Mouse (Mus musculus) T-helper 1 cell (primary cell): Measurements from ENCODE around the gene Mpped2.

Source experiments
- in situ Hi-C: fragments of 300-600 bp; cut with MboI, MseI; formaldehyde crosslinking; loops from one replicate; pipeline ENCODE4 v1.15.1; 2025; ENCODE audit warnings: high pct_unique_total_duplicates

The Mpped2 gene

GRCm38 (mm10) chr2:106696372-106696771 lies 3.3 kb downstream of the Mpped2 start:
- in situ Hi-C loops = no loop called here

- in situ Hi-C loops = no loop called here
Observed at GRCm38 (mm10) chr2:106705664-106706063, 12.6 kb downstream of the Mpped2 start.

DNA sequence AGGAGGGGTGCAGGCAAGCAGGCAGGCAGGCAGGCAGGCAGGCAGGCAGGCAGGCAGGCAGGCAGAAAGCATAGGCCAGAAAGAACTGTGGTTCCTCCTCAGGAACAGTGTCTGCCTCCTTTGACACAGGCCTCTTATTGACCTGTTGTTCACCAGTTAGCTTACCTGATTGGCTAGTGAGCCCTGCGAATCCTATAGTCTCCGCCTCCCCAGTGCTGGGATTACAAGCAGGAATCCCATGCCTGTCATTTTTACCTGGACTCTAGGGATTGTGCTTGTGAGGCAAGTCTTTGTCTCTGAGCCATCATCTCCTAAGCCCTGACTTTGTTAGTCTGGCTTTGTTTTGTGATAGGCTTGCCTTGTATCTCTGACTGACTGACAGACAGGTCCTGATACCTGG lies 14.1 kb downstream of the Mpped2 start:
- in situ Hi-C loops = no loop called here

GRCm38 (mm10) chr2:106710862-106711477 lies 17.9 kb downstream of the Mpped2 start:
- in situ Hi-C loops = no loop called here

DNA sequence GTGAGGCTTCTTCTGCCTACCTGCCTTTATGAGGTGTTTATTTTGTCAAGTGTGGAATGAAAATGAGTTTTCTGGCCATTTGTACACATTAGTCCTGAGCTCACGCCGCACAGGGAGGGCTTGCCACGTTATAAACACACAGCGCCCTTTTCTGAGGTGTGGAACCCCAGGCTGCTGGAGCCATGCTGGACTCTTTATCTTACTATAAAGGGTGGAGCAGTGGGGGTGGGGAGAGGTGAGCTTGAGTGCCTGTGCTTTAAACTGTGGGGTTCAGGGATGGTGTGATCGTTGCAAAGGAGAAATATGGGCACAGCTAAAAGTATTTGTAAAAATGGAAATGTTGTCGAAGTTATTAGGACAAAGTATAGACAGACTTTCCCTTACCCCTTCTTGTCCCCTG lies 18.4 kb downstream of the Mpped2 start:
- in situ Hi-C loops = no loop called here

DNA sequence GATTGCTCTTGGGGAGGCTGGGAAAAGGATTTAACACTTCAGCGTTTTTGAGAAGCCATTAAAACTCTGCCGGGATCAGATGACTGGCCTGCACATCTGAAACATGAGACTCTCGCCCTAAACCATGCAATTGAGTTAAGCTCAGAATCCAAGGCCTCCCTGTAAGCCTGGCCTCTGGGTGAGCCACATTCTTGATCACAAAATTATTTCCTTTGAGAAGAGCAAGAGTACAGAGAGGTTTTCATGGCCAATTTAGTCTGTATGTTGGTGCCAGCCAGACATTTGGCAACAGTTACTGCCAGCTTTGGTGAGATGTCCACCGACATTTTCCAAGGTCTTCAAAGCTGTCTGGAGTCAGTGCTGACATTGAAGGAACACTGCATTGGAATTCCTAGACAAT lies 20.1 kb downstream of the Mpped2 start:
- in situ Hi-C loops = no loop called here

DNA sequence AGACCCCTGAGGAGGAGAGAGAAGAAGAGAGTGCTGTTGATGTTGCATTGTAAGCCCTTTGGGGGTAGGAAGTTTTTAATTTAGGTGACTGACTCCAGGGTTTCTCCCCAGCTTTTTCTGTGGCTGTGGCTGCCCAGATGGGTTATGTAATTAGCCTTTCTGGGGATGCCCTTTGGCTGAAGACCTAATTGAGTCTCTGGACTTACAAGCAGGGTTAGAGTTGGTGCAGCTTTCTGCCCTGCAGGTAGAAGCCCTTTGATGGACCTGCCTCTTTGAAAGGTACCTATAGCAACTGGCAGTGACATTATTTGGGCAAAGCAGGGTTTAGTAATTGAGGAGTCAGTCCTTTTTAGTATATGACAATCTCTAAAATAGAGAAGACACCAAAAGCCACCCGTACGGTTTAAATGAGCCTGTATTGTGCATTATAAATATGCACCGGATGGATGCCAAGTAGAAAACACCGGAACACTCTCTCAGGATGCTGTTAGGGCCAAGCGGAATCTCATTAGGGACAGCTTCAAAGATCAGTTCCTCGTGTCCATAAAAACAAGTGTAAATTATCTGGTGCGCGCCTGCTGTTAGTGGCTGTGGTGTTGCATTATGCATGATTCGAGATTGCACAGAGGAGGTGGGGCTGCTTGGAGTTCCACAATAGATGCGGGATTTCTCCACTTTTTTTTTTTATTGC lies 22.8 kb downstream of the Mpped2 start:
- in situ Hi-C loops = no loop called here

DNA sequence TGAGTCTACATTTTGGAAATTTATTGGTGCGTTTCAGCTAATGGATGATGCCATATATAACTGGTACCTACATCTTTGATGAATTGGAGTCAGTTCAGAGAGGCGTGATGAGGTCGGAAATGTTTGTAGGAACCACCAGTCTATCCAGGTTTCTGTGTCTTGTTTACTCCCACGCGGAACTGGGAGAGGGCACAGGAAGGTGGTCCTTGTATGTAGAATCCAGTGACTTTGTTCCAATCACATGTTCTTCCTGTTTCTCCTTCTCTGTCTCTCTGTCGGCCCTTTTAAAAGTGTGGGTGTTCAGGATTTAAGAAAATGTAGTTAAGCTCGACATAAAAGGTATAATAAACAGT lies 23.3 kb downstream of the Mpped2 start:
- in situ Hi-C loops = no loop called here

GRCm38 (mm10) chr2:106718888-106719287 lies 25.8 kb downstream of the Mpped2 start:
- in situ Hi-C loops = no loop called here

DNA sequence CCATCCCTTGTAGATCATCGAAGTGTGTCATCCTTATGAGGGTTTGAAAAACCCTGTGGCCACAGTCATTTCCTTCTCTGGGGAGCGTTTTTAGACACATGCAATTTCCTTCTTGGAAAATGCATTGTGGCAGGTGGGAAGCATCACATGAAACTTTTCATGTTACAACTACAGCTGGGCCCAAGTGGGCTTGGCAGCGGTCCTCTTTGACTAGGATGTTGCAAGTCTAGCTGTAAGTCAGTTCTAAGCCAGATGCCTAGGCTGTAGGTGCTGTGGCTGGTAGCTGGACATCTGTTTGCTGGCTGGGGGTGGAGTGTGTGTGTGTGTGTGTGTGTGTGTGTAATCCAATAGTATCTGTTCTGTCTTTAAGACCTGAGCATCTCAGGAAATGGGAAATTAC lies 26.4 kb downstream of the Mpped2 start:
- in situ Hi-C loops = no loop called here

GRCm38 (mm10) chr2:106720644-106721043 lies 27.6 kb downstream of the Mpped2 start:
- in situ Hi-C loops = no loop called here

DNA sequence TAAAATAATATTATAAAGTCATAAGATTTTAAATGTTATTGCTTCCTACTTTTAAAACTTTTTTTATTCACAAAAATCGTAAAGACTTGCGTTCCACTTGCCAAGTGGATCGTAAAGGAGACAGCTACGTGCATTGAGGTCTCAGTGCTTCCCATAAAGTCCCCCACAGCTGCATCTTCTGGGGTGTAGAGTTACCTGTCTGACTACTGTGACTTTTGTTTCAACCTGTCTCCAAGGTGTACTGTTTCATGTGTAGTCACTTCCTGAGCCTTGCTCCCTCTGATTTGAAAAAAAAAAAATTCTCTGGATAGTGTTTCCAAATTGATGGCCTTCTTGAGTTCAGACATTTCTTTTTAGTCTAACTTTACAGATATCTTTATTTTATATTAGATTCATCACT lies 29.0 kb downstream of the Mpped2 start:
- in situ Hi-C loops = no loop called here

DNA sequence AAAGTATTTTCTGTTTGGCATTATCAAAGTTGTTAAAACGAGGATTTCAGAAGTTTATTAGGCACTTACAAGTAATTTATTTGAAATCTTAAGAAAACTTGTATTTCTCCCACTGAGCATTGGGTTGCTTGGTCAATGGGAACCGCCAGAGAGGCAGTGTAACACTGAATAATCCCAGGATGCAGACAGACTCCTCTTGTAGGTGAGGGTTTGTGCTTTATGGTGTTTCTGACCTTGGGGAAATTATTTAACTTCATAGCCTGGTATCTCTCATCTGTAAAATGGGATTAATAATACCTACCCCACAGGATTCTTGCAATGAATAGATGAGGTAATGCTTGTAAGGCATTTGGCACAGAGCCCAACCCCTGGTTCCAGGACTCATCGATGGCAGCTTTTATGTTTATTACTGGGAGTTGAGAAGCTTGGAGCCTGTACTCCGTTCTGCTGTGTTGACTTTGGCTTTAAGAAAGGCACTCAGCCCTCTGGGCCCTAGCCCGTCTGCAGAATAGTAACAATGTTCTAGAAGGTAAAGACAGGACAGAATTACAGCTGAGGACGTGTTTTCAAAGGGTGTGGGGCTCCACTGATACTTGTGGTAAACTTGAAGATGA lies 37.0 kb downstream of the Mpped2 start:
- in situ Hi-C loops = no loop called here

DNA sequence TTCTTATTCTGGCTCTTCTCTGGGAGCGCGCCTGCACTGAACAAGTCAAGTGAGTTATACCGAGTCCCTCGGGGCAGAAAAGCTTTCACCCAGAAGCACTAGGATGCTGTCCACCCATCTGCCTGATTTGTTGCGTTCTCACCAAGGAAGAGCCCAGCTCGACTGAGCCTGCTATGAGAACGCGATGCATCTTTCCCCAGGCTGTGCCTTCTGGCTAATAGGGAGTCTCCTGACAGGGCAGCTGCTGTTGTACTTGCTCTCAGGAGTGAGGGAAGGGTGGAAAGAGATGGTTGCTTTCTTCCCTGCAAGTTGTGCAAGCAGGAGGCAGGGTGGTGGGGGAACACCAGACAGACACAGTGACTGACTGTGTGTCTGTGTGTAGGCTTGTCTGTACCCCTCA lies 37.5 kb downstream of the Mpped2 start:
- in situ Hi-C loops = no loop called here

DNA sequence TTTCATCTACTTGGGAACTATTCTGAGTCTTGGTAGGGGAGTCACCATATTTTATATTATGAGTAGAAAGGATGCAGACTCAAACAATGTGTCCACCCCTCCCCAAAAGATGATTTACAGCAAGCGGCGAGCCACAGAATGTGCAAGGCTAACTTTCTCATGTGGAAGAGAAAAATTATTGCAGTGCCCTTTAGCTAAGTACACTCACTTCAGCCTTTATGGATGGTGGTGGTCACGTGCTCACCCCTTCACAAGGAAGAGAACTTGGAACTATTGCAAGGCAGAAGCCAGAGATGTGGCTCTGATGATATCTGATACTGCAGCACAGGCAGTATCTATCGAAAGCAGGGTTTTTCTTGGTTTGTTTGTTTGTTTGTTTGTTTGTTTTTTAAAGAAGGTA lies 38.4 kb downstream of the Mpped2 start:
- in situ Hi-C loops = no loop called here

- in situ Hi-C loops = no loop called here
Observed at GRCm38 (mm10) chr2:106732171-106732570, 39.1 kb downstream of the Mpped2 start.

DNA sequence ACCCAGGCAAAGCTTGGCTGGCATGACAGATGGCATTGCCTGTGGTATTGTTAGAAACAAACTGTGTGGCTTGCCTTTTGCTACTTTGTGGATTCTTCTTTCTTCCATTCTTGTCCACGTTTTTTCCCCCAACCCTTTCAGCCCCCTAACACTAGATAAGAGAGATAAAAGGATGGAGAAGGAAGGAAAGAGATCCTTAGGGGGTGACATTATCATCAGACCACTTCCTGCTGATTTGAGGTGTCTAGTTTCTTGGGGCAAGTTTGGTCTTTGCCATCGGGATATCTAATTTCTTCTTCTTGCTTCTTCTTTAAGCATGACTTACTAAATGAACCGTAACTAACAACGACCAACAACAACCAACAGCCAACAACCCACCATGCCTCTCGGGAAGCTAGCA lies 40.3 kb downstream of the Mpped2 start:
- in situ Hi-C loops = no loop called here

DNA sequence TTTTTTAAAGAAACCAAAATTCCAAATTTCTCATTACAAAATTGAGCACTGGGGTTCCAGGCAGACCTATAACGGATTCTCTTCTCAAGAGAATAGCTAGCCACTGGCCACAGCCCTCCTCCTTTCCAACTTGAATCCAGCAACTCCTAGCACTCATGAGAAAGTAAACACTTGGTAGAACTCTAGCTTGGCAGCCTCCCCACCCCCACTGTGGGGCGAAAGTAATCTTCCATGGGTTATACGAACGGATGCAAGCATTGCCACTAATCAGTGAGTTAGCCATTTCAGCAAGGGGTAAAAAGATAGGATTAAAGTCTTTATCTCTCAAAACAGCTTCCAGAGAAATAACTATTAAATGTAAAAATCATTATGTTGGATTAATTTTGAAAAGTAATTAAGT lies 40.9 kb downstream of the Mpped2 start:
- in situ Hi-C loops = no loop called here

DNA sequence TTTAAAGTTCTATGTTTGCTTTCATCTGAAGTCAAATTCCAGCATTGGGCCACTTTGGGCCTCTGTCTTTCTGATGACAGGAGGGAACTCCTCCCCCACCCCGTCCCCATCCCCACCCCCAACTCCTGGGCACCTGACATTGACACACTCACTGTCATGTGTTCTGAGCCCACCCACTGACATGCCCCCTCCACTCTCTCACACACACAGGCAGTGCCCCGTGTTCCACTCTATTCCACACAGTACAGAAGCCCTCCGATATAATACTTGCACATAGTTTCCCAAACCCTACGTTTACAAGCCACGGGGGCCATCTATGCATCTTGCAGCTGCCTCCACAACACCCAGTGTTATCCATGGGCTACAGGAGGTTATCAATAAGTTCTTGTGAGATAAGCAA lies 42.1 kb downstream of the Mpped2 start:
- in situ Hi-C loops = no loop called here

DNA sequence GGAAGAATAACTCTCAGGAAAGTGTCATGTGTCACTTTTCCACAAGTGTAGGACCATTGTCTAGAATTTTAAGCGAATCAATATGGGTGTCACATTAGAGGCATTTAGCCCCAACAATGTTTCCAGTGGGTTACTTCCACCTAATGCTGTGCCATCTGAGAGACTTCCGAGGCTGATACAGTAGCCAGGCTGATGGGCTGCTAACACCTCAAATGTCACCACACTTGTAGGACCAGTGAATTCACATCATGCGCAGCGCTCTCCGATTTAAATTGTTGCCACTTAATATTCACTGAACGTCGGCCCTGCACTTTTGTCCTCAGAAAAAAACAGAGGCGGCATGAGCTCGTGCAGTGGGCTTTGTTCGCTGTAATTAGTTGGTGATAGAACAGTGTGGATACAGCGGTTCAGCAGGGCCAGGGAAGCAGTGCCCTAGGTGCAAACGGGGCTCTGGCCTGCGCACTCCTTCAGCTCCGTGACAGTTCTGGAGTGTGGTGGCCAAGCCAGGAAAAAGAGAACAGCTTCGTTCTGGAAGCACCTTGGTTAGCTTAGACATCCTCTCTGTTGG lies 42.8 kb downstream of the Mpped2 start:
- in situ Hi-C loops = no loop called here

DNA sequence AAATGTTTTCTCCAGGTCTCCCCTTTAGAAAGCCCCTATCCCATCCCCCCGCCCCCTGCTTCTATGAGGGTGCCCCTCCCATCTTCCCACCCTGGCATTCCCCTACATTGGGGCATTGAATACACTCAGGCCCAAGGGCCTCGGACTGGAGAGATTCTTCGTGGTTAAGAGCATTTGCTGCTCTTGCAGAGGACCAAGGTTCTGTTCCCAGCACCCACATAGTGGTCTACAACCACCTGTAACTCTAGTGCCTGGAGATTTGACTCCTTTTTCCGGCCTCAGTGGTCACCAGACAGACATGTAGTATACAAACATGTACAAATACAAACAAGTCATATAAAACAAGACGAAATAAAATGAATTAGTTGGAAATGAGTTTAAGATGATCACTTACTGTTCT lies 45.9 kb downstream of the Mpped2 start:
- in situ Hi-C loops = no loop called here

- in situ Hi-C loops = no loop called here
Observed at GRCm38 (mm10) chr2:106744086-106744485, 51.0 kb downstream of the Mpped2 start.

DNA sequence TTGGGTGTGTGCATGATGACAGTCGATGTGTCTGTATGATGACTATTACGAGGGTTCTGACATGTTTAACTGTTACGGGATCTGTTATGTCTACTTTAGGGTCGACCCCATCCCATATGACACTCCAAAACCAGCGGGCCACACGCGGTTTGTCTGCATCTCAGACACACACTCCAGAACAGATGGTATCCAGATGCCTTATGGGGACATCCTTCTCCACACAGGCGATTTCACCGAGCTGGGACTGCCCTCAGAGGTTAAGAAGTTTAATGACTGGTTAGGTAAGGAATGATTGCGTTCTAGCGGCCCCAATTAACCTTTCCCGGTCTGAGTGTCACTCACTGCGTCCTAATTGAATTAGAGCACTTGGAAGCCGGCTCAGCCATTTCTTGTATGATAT lies 51.5 kb downstream of the Mpped2 start:
- in situ Hi-C loops = no loop called here
